Mouse (Mus musculus): ENCODE data around the gene Npcd.

Npcd gene

DNA sequence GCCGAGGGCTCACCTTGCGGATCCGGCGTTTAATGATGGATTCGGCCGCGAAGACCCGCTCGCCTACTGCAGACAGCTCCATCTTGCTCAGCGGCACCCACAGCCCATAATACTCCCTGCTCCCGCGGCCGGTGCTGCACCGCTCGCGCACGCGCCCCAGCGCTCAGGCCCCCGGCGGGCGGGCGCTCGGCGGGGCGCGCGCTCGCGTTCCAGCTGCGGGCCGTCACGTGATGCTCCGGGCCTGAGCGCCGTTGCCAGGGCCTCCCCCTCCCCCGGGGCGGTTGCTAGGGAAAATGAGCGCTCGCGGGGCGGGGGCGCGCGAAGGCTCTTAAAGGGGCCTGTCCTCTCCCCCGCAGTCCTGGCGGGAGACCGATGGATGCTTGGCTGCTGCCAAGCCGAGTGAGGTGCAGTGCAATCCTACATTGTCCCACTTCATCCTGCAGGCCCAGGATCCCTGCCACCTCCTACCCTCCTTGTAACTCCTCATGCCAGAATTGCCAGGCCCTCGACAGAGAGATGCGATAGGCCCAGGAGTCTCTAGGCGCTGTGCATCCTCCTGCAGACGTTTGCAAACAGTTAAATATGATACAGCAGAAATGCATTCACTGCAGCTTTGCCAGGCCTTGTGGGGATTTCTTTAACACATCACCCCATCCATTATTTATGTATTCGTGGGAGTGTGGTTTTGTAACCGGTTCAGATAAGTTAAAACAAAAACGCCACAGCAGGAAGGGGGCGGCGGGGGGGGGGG, at the start of gene Npcd, which contains the start of gene Cbx6:
Gene Npcd, minus strand, starts transcription at position 108 of the 751 bp plus-strand sequence.
Gene Cbx6, minus strand, starts transcription at position 559 of the 751 bp plus-strand sequence.
- DNase-seq (ENCODE audit: low spot score in 2 of 2): peak; percentile 98 to 99

- DNase-seq (ENCODE audit: low spot score in 2 of 2): peak; percentile 93 to 95
Measured at GRCm38 (mm10) chr15:79883352-79883822, 49.4 kb upstream of the Npcd start.

DNA sequence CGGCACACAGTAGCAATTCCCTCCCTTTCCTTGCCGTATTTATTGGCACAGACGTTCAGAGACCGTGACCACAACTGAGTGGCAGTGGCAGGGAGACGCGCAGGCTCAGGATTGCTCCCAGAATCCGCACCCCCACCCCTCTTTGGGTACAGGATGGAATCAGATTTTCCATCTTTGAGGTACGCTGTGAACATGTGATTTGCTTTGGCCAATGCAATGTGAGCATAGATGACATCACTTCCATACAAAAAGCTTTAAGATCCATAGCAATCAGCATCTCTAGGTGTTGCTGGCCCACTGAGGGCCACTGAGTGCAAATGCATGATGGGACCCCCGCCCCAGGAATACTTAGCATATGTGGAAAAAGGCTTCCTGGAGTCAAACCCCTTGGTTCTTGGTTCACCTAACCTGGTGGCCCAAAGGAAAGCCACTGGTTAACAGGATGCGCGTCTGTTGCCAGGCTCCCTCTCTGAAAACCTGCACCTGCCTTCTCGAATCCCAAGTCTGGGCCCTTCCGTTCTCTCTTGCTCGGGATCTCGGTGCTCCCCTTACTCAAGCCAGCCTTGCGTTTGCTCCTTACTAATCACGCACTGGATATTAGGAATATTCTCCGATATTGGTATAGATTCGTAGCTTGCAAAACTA, 48.7 kb upstream of the Npcd start:
- DNase-seq (ENCODE audit: low spot score in 2 of 2): peak; percentile 64 to 75

DNA sequence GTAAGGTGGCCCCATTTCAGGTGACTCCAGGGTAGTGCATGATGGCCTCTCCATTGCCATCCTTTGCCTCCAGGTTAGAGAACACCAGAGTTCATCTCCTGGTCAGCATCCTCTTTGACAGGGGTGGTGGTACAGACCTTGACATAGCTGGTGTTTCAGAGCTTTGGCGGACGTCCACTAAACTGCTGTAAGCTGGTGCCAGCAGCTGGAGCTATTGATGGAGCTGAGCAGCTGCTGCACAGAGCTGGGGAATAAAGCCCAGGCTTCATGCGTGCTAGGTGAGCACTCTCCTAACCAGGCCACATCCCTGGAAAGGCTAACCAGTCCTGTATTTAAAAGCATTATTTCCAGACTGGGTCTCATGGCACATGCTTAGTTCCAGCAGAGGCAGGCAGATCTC, 46.4 kb upstream of the Npcd start:
- DNase-seq (ENCODE audit: low spot score in 2 of 2): no peak

DNA sequence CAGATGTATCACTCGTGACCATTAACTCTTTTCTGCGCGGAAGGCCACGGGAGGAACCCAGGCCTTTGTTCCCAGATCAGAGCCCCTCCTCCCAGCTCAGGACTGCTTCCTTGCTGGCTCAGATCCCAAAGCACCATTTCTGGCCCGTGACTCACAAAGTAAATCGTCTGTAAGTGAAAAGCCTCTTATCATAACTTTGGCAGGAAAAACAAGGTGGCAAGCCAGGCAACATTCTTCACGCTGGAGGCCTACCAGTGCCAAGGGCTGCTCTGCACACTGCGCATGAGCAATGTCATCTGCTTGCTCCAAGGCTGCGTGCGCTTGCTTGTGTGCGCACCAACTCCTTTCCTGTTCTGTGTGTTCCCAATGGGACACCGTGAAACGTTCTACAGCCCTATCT, 45.3 kb upstream of the Npcd start:
- DNase-seq (ENCODE audit: low spot score in 2 of 2): peak; percentile 66 to 76

DNA sequence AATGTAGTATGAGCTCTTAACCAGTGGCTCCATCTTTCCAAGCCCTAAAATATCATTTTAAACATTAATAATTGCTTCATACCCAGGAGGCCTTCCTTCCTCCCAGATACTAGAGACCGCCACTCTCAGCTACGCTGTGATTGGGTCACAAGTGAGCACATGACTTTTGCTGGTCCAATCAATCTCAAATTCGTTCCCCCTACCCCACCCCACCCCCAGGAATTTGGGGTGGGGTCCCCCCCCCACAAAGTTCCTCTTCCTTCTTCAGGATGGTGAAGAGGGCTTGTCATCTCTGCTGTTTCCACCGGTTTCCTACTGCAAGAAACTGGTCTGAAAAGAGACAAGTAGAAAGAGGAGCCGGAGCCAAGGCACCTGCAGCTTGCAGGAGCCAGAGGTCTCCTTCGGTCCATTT, 44.7 kb upstream of the Npcd start:
- no peak for DNase-seq (ENCODE audit: low spot score in 2 of 2)

DNA sequence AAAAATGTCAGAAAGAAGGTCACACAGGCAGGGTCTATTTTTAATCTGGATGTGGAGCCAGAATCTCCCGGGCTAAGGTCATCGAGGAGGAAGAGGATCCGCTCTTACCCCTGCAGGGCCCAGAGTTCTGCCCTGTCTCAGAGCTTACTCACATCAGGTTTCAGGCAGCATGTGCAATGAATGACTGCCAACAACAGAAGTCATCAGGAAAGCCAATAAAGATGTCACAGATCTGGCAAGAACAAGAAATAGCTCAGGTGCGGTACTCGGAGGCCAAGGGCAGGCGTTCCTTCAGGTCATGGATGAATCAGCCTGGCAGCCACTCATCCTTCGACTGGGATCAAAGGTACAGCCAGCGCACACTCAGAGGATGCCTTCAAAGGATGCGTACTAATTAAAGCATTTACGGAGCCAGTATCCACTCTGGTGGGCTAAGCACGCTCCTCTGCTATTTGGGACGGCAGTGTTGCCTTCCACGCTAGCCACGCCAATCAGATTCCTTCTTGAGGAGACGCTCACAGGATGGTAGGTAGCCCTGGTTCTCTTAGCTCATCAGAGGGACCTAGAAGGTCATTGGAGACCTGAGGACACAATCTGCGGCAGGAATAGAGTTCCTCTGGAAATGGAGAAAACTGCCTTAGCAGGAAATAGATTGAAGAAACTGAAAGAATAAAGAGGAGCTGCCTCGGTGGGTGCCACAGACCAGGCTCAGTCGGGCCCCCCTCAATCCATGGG, 41.4 kb upstream of the Npcd start:
- DNase-seq (ENCODE audit: low spot score in 2 of 2): no peak

DNA sequence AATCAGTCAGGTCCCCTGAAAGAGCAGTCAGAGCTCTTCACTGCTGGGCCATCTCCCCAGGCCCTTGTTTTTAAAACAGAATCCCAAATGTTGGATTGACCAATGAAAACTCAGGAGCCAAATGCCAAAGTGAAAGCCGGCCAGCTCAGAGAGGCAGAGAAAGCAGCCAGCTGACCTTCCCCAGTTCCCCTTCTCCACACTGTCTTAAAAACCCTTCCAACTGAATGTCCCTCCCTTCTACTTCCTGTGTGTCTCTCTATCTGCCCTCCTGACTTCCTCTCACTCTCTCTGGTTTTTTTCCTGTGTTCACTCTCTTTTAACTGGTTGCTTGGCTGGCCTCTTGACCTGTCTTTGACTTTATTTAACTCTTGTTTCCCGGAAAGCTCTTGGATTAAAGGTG, 40.0 kb upstream of the Npcd start:
- no peak for DNase-seq (ENCODE audit: low spot score in 2 of 2)

DNA sequence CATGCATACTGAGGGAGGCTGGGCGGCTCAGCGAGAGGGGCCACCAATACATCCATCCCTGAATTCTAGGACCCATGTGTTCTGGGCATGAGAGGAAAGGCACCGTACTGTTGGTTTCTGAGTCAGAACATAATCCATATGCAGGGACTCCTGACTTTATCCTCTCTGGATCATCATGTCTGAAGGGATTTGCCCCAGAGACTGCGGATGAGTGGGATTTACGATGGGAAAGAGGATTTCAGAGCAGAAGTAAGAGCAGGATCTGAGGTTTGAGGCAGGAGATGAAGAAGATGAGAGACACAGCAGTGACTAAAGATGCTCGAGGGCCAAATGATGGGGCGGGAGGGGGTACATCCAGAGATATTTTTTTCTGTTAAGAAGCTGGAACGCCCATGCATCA, 39.5 kb upstream of the Npcd start:
- DNase-seq (ENCODE audit: low spot score in 2 of 2): no peak

GRCm38 (mm10) chr15:79867260-79868002, 33.4 kb upstream of the Npcd start:
- DNase-seq (ENCODE audit: low spot score in 2 of 2): no peak

GRCm38 (mm10) chr15:79859821-79860220, 25.8 kb upstream of the Npcd start:
- DNase-seq (ENCODE audit: low spot score in 2 of 2): no peak

GRCm38 (mm10) chr15:79858979-79859378, 24.9 kb upstream of the Npcd start:
- DNase-seq (ENCODE audit: low spot score in 2 of 2): no peak

DNA sequence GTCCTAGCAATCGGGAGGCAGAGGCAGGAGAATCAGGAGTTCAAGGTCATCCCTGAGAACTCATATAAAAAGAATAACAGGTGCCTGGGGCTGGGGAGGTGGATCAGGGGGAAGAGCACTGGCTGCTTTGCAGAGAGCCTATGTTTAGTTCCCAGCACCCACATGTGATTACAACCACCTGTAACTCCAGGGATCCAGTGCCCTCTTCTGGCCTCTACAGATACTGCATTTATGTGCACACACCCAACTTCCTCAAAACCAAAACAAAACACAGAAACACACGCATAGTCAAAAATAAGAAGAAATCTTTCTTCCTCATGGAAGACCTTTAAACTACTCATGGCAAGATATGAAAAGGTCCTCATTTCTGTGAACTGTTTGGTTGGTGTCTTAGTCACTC, 16.1 kb upstream of the Npcd start:
- no peak for DNase-seq (ENCODE audit: low spot score in 2 of 2)

- DNase-seq (ENCODE audit: low spot score in 2 of 2): peak; percentile 35 to 50
Measured at GRCm38 (mm10) chr15:79847100-79847499, 13.1 kb upstream of the Npcd start.

DNA sequence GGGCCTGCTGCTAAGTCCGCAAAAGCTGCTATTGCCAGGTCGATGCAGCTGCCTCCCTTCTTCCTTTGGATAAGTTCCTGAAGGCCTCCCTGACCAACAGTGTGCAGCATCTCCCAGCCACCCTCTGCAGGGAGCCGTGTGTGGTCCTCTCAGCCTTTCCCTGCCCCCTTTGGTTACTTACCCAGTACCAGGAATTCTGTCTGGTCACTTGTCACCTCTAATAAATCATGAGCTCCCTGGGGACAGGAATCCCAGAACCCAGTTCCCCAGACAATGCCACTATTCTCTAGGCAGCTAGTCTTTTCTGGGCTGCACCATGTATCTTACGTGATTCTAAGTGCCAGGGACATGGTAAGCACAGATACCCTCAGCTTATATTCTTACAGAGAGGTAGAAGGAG, 11.9 kb upstream of the Npcd start:
- DNase-seq (ENCODE audit: low spot score in 2 of 2): no peak

DNA sequence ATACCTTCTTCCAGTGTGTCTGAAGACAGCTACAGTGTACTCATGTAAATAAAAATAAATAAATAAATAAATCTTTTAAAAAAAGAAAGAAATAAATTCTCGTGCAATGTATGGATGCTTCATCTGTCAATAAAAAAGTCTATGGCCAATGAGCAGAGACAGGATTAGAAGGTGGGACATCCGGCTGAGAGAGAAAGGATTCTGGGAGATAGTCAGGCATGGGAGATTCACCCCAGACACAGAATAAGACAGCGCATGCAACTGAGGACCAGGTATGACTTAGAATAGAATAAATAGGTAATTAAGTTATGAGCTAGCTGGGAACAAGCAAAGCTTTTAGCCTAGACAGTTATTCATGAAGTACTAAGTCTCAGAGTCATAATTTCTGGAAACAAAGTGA, 8.9 kb upstream of the Npcd start:
- DNase-seq (ENCODE audit: low spot score in 2 of 2): no peak

GRCm38 (mm10) chr15:79840281-79840680, 6.2 kb upstream of the Npcd start:
- DNase-seq (ENCODE audit: low spot score in 2 of 2): no peak

GRCm38 (mm10) chr15:79834881-79835260, 834 bp upstream of the Npcd start:
- DNase-seq (ENCODE audit: low spot score in 2 of 2): peak in 1 of 2 experiments; percentile 32

- DNase-seq (ENCODE audit: low spot score in 2 of 2): peak; percentile 29 to 41
Measured at GRCm38 (mm10) chr15:79833251-79834050, 586 bp downstream of the Npcd start.

- DNase-seq (ENCODE audit: low spot score in 2 of 2): peak; percentile 89
Measured at GRCm38 (mm10) chr15:79832064-79832900, 1.8 kb downstream of the Npcd start.
